Comparison of ENCODE assay signal across 19 mouse cellular contexts in the genomic region with DNA sequence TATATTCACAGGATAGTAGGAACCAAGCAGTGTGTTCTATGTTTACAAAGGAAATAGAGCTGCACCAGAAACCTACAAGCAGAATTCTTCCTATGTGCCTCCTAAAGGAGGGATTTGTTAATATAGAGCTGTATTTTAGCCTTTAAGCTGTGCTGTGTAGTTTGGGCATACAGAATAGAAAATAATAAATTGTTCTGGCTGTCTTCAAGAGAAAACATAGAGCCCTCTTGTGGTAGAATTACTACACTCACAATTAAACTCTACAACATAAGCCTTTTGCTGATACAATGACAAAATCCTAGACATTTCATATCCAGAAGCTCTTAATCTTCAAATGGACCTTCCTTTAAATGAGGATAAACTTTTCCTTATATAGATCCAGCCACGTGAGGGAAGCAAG.
DNase-seq lines count a peak whose midpoint lies in the region; ATAC-seq and TF ChIP-seq lines count a peak whose summit lies in the region.
"Had no signal": no experiment of that assay in that cellular context is flagged by ENCODE, and none has a peak within 500 bp of the region (broad histone marks: within the 10 kb centered on the region; RNA-seq: fewer than 3 reads in every experiment).

No protein-coding gene starts in this region.

- no peak for ATAC-seq in forebrain, embryonic 14.5 days
- ATAC-seq in forebrain, embryonic 15.5 days (replicated peaks), result no peak; the same call in 1 of the 2 replicates
- ATAC-seq in intestine, postnatal 0 days, result no peak
- no peak for ATAC-seq in intestine, embryonic 16.5 days
- ATAC-seq in liver, postnatal 0 days, result no peak
- ATAC-seq: forebrain, embryonic 16.5 days; inflammation-experienced regulatory T-cells, adult 6 months had no signal

- no peaks in the 10 kb centered on the region for H3K9me3 ChIP-seq in forebrain, embryonic 14.5 days (replicated peaks; ENCODE audit: control insufficient read depth, low read length)
- no peaks in the 10 kb centered on the region for H3K9me3 ChIP-seq in forebrain, embryonic 15.5 days
- H3K9me3 ChIP-seq in intestine, postnatal 0 days (ENCODE audit: control insufficient read depth), result no peaks in the 10 kb centered on the region
- no peaks in the 10 kb centered on the region for H3K9me3 ChIP-seq in intestine, embryonic 16.5 days (ENCODE audit: control insufficient read depth, low read length)
- no peaks in the 10 kb centered on the region for H3K9me3 ChIP-seq in liver, postnatal 0 days (ENCODE audit: low read length)
- H3K9me3 ChIP-seq: hindbrain, embryonic 12.5 days; kidney, embryonic 15.5 days; liver, embryonic 15.5 days had no signal

- 65% methylated on average over 1 of the region's 1 CpGs for WGBS in forebrain, embryonic 14.5 days
- WGBS in forebrain, embryonic 15.5 days, result 78% methylated on average over 1 of the region's 1 CpGs
- WGBS in intestine, postnatal 0 days, result 34% methylated on average over 1 of the region's 1 CpGs
- WGBS in intestine, embryonic 16.5 days, result 44% methylated on average over 1 of the region's 1 CpGs
- WGBS in liver, postnatal 0 days (ENCODE audit: insufficient replicate concordance), result 49% methylated on average over 1 of the region's 1 CpGs

- no peak overlapping the region for H3K27ac ChIP-seq in forebrain, embryonic 14.5 days (ENCODE audit: low read depth, low read length)
- no peak overlapping the region for H3K27ac ChIP-seq in forebrain, embryonic 15.5 days (replicated peaks)
- no peak overlapping the region for H3K27ac ChIP-seq in intestine, postnatal 0 days (ENCODE audit: low read depth, low read length)
- no peak overlapping the region for H3K27ac ChIP-seq in intestine, embryonic 16.5 days (ENCODE audit: low read length)
- H3K27ac ChIP-seq in liver, postnatal 0 days (ENCODE audit: low read depth), result no peak overlapping the region
- H3K27ac ChIP-seq: hindbrain, embryonic 12.5 days; kidney, embryonic 15.5 days; liver, embryonic 15.5 days had no signal

- no peak overlapping the region for H3K4me3 ChIP-seq in forebrain, embryonic 14.5 days (ENCODE audit: low read depth, low read length)
- H3K4me3 ChIP-seq in forebrain, embryonic 15.5 days, result no peak overlapping the region
- H3K4me3 ChIP-seq in intestine, postnatal 0 days (ENCODE audit: low read depth, low read length), result no peak overlapping the region
- no peak overlapping the region for H3K4me3 ChIP-seq in intestine, embryonic 16.5 days (ENCODE audit: low read length)
- no peak overlapping the region for H3K4me3 ChIP-seq in liver, postnatal 0 days (ENCODE audit: low read depth, low read length)
- H3K4me3 ChIP-seq: erythroblast, embryonic 14.5 days; hindbrain, embryonic 12.5 days; kidney, embryonic 15.5 days; liver, embryonic 15.5 days had no signal

- no peaks in the 10 kb centered on the region for H3K36me3 ChIP-seq in forebrain, embryonic 14.5 days (ENCODE audit: control insufficient read depth, insufficient read depth, low read length)
- no peaks in the 10 kb centered on the region for H3K36me3 ChIP-seq in forebrain, embryonic 15.5 days
- no peaks in the 10 kb centered on the region for H3K36me3 ChIP-seq in intestine, postnatal 0 days (ENCODE audit: control insufficient read depth, insufficient read depth)
- H3K36me3 ChIP-seq in intestine, embryonic 16.5 days (ENCODE audit: control insufficient read depth, insufficient read depth, low read length), result no peaks in the 10 kb centered on the region
- H3K36me3 ChIP-seq in liver, postnatal 0 days (replicated peaks; ENCODE audit: insufficient read depth, low read length), result no peaks in the 10 kb centered on the region
- H3K36me3 ChIP-seq: hindbrain, embryonic 12.5 days; kidney, embryonic 15.5 days; liver, embryonic 15.5 days had no signal

- no peak overlapping the region for H3K9ac ChIP-seq in forebrain, embryonic 14.5 days (ENCODE audit: low read length)
- H3K9ac ChIP-seq in forebrain, embryonic 15.5 days (replicated peaks), result no peak overlapping the region
- no peak overlapping the region for H3K9ac ChIP-seq in intestine, postnatal 0 days (ENCODE audit: low read depth, low read length)
- H3K9ac ChIP-seq in intestine, embryonic 16.5 days (ENCODE audit: low read depth, low read length), result no peak overlapping the region
- no peak overlapping the region for H3K9ac ChIP-seq in liver, postnatal 0 days (replicated peaks)
- H3K9ac ChIP-seq: hindbrain, embryonic 12.5 days; kidney, embryonic 15.5 days; liver, embryonic 15.5 days had no signal

- peak; percentile 22 for DNase-seq in forebrain, embryonic 14.5 days (ENCODE audit: low spot score)
- DNase-seq in liver, postnatal 0 days, result no peak
- no peak for DNase-seq in liver
- peak; percentile 13 for DNase-seq in brain, adult 2 months (ENCODE audit: low read depth, low spot score)
- no peak for DNase-seq in heart, adult 18-20 months
- DNase-seq: adrenal gland, postnatal 36 days; cerebellum, adult 2 months; heart, adult 11 months; lung, postnatal 14 days; right cerebral cortex, postnatal 4 days had no signal

- no peaks in the 10 kb centered on the region for H3K27me3 ChIP-seq in forebrain, embryonic 14.5 days (replicated peaks; ENCODE audit: control insufficient read depth, insufficient read depth, low read length)
- no peaks in the 10 kb centered on the region for H3K27me3 ChIP-seq in forebrain, embryonic 15.5 days
- no peaks in the 10 kb centered on the region for H3K27me3 ChIP-seq in intestine, postnatal 0 days (replicated peaks; ENCODE audit: control insufficient read depth, insufficient read depth, low read length)
- no peaks in the 10 kb centered on the region for H3K27me3 ChIP-seq in intestine, embryonic 16.5 days (replicated peaks; ENCODE audit: control insufficient read depth, insufficient read depth, low read length)
- no peaks in the 10 kb centered on the region for H3K27me3 ChIP-seq in liver, postnatal 0 days (ENCODE audit: insufficient read depth, low read length)
- H3K27me3 ChIP-seq: hindbrain, embryonic 12.5 days; kidney, embryonic 15.5 days; liver, embryonic 15.5 days had no signal

- peak; percentile 35 for TF ChIP-seq CTCF in intestine, postnatal 0 days (IDR thresholded peaks at IDR 0.05; ENCODE audit: low read depth)
- peak; percentile 10; the same call in 1 of the 2 replicates for TF ChIP-seq CTCF in liver, postnatal 0 days (IDR thresholded peaks at IDR 0.05; ENCODE audit: low read depth)

- H3K4me2 ChIP-seq in forebrain, embryonic 14.5 days (ENCODE audit: low read length), result no peak overlapping the region
- H3K4me2 ChIP-seq in forebrain, embryonic 15.5 days (replicated peaks), result no peak overlapping the region
- H3K4me2 ChIP-seq in intestine, postnatal 0 days (replicated peaks; ENCODE audit: low read depth), result no peak overlapping the region
- no peak overlapping the region for H3K4me2 ChIP-seq in intestine, embryonic 16.5 days (ENCODE audit: low read depth, low read length)
- no peak overlapping the region for H3K4me2 ChIP-seq in liver, postnatal 0 days (ENCODE audit: low read depth, low read length)
- H3K4me2 ChIP-seq: hindbrain, embryonic 12.5 days; kidney, embryonic 15.5 days; liver, embryonic 15.5 days had no signal

- H3K4me1 ChIP-seq in forebrain, embryonic 14.5 days (ENCODE audit: control insufficient read depth, insufficient read depth, low read length), result no peaks in the 10 kb centered on the region
- no peaks in the 10 kb centered on the region for H3K4me1 ChIP-seq in forebrain, embryonic 15.5 days
- H3K4me1 ChIP-seq in intestine, postnatal 0 days (replicated peaks; ENCODE audit: control insufficient read depth, insufficient read depth, low read length), result no peaks in the 10 kb centered on the region
- no peaks in the 10 kb centered on the region for H3K4me1 ChIP-seq in intestine, embryonic 16.5 days (ENCODE audit: control insufficient read depth, insufficient read depth, low read length)
- no peaks in the 10 kb centered on the region for H3K4me1 ChIP-seq in liver, postnatal 0 days (ENCODE audit: insufficient read depth)
- H3K4me1 ChIP-seq: hindbrain, embryonic 12.5 days; kidney, embryonic 15.5 days; liver, embryonic 15.5 days had no signal

- no peak for TF ChIP-seq EP300 in liver, postnatal 0 days (IDR thresholded peaks at IDR 0.05; ENCODE audit: low read depth)

Comparison
In these comparisons a context has a peak if more than half of its experiments do, and no peak if none do; other contexts are left out.
1. DNase-seq: peak in forebrain, embryonic 14.5 days (single experiment) and brain, adult 2 months (single experiment); none in liver, postnatal 0 days (single experiment), liver (single experiment) and heart, adult 18-20 months (0 of 2).